Mouse (Mus musculus) layer of hippocampus, adult 8-10 months (tissue): ENCODE measurements around the gene Aco1. TPM values are rescaled to one million over a fixed set of nuclear protein-coding genes. Genes with fewer than 3 reads are reported as not detected.

Experiments
- total RNA-seq, 4 experiments: library from RNA; stranded (reverse); gene quantifications; 2 replicates each; pipeline ENCODE4 v1.2.4; 2022

Aco1 gene
- total RNA-seq, 4 experiments from 2014 or later, result 26.7 to 29.9 (median 28.5) TPM

Other genes starting within 250 kb of the Aco1 start
- gene Ddx58, start 96.7 kb downstream of the Aco1 start, total RNA-seq, result 1 to 10 TPM; 3.7 to 8.2 (median 6.8) TPM
- gene Smim27, start 126.5 kb downstream of the Aco1 start, total RNA-seq, result 10 to 100 TPM; 11.1 to 27.8 (median 17.2) TPM
- gene Topors, start 126.8 kb downstream of the Aco1 start, total RNA-seq, result 10 to 100 TPM; 19.1 to 21.3 (median 21.0) TPM
- 100 to 1,000 TPM; 158 to 176 (median 167) TPM for gene Ndufb6, start 136.3 kb downstream of the Aco1 start, total RNA-seq